Mouse (Mus musculus) testis, adult 2 months (tissue): ENCODE measurements around the gene Cadps.

Experiments
- CTCF ChIP-seq: fragments of 200-500 bp; IDR thresholded peaks from 2 replicates; pipeline ENCODE4 v1.5.1; 2012; ENCODE audit warnings: low read depth, mild to moderate bottlenecking, inconsistent platforms, low read length, moderate library complexity; ENCODE audit not compliant: control insufficient read depth, insufficient read depth, insufficient replicate concordance
- POLR2A ChIP-seq: fragments of 200-500 bp; IDR thresholded peaks from 2 replicates; pipeline ENCODE4 v1.6.1; 2012; ENCODE audit warnings: low read depth, mild to moderate bottlenecking, inconsistent platforms, low read length, moderate library complexity; ENCODE audit not compliant: control insufficient read depth

- TF ChIP-seq CTCF: no peak
- no peak for TF ChIP-seq POLR2A
Measured at GRCm38 (mm10) chr14:12397561-12397960, 425.3 kb downstream of the Cadps start.
